Mouse (Mus musculus): Measurements from ENCODE around the gene Irf5.
"Not testable (repeated sequence)": the region's sequence is repeated elsewhere in the genome, so short reads cannot be mapped to it uniquely, and the experiment has no call there.

Gene Irf5

GRCm38 (mm10) chr6:29527361-29528164, 1.1 kb downstream of the Irf5 start:
- DNase-seq (ENCODE audit: low spot score) = no peak

DNA sequence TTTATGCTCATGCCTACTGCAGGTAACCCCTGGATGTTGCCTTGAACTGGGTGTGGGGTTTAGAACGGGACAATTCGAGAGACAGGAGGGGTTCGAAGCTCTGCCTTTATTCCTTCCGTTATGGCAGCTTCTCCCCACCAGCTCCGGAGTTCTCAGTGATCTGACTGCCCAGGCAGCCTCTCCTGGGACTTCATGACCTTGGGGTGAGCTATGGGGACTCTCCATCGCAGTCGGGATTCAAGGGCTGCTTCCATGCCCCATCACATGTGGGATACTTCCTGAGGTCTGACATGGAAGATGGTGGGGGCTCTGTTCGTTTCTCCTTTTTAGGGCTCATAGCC, 1.7 kb downstream of the Irf5 start:
- DNase-seq (ENCODE audit: low spot score) = no peak

- no peak for DNase-seq (ENCODE audit: low spot score)
These were observed 2.4 kb downstream of the Irf5 start for GRCm38 (mm10) chr6:29528561-29529443.

DNA sequence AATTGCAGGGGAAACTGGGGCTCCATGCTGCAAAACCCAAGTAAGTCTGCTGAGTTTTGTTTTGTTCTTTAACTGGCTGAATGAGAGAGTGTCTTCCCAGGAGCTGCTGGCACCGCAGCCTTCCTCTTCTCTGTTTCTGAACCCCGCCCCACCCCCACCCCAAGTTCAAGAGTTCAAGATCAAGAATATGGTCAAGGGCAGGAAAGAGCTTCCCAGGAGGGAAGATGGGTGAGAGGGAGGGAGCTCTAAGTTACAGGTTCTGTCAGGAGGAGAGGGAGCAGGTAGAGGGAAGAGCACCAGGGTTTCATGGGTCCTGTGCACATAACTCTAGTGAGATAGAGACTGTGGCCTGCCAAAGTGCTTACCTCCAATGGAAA, 3.0 kb downstream of the Irf5 start:
- DNase-seq (ENCODE audit: low spot score) = no peak

DNA sequence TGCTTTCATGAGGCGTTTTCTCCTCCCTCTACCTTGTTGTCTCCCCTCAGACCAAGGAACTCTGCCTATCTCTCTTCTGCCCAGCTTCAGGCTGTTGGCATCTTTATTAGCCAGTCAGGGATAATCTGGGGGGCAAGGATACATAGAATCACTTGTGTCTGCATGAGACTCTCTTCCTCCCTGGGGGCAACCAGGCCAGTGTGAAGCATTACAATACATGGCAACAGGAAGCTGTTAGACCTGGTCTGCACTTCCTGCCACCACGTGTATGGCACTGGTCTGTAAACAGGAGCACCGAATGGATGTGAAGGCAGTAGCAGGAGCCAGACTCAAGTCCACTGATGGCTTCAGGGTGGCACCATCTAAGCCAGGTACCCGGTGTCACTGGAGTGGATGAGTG, 3.6 kb downstream of the Irf5 start:
- DNase-seq (ENCODE audit: low spot score) = no peak

DNA sequence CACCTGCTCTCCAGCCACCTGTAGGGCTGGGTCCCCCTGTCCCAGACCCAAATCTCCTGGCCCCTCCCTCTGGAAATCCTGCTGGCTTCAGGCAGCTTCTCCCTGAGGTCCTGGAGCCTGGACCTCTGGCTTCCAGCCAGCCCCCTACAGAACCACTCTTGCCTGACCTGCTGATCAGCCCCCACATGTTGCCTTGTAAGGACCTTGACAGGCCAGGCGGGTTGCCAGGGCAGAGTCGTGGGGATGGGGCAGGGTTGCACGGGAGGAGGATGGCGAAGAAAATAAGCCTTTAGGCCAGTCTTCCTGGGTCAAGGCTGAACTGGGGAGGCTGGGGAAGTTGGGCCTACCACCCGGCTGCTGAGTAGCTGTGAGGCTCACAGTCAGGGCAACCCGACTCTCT, 8.9 kb downstream of the Irf5 start:
- no peak for DNase-seq (ENCODE audit: low spot score)

DNA sequence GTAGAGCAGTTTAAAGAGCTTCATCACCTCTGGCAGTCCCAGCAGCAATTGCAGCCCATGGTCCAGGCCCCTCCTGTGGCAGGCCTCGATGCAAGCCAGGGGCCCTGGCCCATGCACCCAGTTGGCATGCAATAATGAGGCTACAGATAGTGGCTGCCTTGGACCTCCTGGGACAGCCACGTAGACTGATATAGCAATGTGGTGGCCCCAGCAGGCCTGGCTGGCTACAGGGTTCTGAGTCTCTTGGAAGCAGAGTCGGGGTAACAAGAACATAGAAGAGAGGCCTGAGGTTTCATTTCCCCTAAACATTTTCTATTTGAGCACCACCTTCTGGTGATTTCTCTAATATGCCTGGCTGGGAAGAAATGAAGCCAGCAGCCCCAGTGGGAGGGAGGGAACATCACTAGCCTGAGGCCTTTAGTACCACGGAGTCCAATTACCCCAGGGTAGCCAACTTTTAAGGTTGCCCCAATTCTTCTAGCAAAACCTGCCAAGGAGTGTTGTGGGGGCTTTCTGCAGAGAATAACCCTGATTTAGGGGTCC, 10.3 kb downstream of the Irf5 start:
- no peak for DNase-seq (ENCODE audit: low spot score)

- no peak for DNase-seq (ENCODE audit: low spot score)
These were observed 10.8 kb downstream of the Irf5 start for GRCm38 (mm10) chr6:29537221-29537620.

GRCm38 (mm10) chr6:29539502-29539901, 13.1 kb downstream of the Irf5 start:
- no peak for DNase-seq (ENCODE audit: low spot score)

DNA sequence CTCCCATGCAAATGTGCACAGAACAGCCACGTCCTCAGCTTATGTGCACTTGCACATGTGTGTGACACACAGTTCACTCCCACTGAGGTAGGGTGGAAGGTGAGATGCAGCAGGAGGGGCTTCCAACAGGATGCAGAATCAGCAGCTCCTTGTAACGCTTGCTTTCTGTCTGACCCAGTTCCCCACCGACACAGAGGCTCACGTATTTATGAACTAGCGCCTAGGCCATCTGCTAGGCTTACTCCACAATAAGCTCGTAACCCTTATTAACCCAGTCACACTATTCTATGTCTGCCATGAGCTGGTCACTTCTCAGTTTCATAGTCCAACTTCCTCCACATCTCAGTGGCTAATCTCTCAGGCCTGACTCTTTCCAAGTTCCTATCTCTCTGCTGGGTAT, 13.8 kb downstream of the Irf5 start:
- DNase-seq (ENCODE audit: low spot score) = no peak

DNA sequence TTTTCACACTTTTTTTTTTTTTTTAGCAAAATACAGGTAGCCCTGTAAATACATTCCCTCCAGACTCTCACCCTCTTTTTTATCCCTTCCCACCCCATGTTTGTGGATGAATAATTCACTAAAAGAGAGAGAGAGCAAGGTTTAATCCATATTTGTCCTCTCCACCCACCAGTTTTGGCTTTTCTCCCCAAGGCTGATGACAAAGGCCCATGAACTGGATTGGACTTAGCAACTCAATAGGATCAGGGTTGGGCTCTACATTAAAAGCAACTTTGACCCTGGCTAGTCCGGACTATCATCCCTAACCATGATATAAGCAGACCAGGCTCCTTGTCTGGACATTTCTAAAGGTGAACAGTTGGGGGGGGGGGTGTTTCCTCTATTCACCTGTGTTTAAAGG, 14.5 kb downstream of the Irf5 start:
- no peak for DNase-seq (ENCODE audit: low spot score)

GRCm38 (mm10) chr6:29545611-29546010, 19.2 kb downstream of the Irf5 start:
- DNase-seq (ENCODE audit: low spot score) = no peak

DNA sequence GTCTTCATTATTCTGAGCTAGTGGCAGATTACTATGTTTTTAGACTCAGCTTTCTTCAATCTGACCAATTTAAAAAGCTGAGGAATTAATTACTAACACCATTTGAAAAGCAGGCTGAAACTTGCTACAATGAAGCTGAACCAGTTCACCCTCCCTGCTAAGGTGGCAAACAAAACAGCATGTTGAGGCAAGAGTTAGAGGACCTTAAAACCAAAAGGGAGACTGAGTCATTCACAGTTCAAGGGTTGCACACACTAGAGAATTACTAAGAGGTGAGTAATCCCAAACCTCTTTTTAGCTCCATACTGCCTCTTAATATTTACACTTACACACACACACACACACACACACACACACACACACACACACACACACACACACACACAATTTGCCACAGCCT, 21.2 kb downstream of the Irf5 start:
- no peak for DNase-seq (ENCODE audit: low spot score)

- no peak for DNase-seq (ENCODE audit: low spot score)
These were observed 21.7 kb downstream of the Irf5 start for GRCm38 (mm10) chr6:29548086-29548485.

DNA sequence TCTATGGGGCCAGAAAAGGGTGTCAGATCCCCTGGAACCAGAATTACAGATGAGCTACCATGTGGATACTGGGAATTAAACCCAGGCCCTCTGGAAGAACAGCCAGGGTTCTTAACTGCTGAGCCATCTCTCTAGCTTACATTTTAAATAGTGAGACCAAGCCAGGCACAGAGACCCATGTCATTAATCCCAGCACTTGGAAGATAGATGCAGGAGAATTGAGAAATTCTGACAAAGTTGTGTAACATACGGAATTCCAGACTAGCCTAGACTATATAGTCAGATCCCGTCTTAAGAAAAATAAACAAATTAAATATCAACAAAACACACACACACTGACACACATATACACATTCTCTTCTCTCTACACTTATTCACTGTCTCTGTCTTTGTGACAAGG, 26.1 kb downstream of the Irf5 start:
- no peak for DNase-seq (ENCODE audit: low spot score)

- no peak for DNase-seq (ENCODE audit: low spot score)
These were observed 30.7 kb downstream of the Irf5 start for GRCm38 (mm10) chr6:29557112-29557511.

DNA sequence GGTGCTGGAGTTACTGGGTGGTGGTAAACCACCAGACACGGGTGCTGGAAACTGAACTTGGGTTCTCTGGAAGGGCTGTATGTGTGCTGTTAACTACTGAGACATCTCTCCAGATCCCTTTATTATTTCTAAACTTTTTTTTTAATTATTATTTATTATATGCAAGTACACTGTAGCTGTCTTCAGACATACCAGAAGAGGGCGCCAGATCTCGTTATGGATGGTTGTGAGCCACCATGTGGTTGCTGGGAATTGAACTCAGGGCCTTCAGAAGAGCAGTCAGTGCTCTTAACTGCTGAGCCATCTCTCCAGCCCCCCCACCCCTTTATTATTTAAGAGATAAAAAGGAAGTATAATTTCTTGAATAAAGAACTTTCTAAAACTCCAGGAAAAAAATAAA, 50.0 kb downstream of the Irf5 start:
- DNase-seq (ENCODE audit: low spot score) = not testable (repeated sequence)

DNA sequence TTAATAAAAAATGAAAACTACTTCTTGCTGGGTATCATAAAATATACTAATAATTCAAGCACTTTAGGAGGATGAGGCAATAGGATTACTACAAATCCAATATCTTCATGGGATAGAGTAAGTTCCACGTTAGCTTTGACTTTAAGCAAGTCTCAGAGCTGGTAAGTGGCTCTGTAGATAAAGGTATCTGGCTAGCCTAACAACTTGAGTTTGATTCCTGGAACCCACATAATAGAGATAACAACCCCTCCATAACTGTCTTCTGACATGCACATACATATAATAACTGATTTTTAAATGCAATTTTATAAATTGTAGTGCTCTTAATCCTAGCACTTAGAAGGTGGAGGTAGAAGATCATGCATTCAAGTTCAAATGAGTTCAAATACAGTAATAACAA, 54.3 kb downstream of the Irf5 start:
- no peak for DNase-seq (ENCODE audit: low spot score)

- no peak for DNase-seq (ENCODE audit: low spot score)
These were observed 54.8 kb downstream of the Irf5 start for GRCm38 (mm10) chr6:29581202-29581601.

Measured in urinary bladder, postnatal 10 days (tissue).